Mouse (Mus musculus) cerebellum, adult 18-20 months (tissue): ENCODE measurements around the gene Clptm1.
"Not testable (repeated sequence)": the region's sequence is repeated elsewhere in the genome, so short reads cannot be mapped to it uniquely, and the experiment has no call there.

Source experiments
- DNase-seq, 2 experiments: peaks; one replicate each; pipeline ENCODE4 v3.0.0; 2021

Clptm1 gene

DNA sequence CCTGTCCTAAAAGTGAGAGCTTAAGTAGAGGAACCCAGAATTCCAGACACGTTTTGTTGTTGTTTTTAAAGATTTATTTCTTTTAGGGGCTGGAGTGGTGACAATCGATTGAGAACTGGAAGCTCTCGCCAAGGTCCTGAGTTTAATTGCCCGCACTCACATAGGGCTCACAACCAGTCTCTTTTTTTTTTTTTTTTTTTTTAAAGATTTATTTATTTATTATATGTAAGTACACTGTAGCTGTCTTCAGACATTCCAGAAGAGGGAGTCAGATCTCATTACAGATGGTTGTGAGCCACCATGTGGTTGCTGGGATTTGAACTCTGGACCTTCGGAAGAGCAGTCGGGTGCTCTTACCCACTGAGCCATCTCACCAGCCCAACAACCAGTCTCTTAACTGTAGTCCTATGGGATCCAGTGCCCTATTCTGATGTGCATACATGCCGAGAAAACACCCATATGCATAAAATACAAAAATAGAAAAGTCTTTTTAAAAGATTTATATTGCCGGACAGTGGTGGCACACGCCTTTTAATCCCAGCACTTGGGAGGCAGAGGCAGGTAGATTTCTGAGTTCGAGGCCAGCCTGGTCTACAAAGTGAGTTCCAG lies 60.1 kb downstream of the Clptm1 start:
- DNase-seq = not testable (repeated sequence)

DNA sequence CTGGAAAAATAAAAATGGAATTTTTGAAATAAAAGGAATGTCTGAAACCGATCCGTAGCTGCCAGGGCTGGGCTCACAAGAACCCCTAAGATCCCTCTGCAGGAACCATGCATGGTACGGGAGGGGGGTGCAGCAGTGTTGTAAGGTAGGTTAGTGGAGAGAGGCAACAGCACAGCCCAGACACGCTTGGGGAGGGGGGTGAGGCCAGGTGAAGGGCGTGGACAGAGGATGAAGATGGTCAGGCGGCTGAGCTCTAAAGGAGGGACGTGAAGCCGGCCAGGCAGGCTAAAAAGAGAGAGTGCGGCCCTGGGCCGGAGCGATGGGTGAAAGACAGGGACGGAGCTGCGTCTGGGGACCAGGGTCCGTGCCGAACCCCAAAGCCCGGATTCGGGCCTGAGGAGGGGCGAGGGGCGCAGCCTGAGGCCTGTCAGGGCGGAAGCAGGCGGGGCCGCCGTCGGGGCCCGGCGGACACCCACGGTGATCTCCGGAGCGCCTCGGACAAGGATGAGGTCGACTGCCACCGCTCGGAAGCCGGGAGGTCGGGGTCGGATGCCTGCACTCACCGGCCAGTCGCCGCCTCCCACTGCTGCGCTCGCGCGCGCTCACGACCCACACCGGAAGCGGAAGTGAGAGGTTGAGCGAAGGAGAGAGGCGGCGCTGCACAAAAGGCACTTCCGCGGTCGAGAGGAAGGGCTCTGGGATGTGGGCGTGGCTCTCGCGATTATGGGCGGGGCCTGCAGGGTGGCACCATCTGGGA lies 60.8 kb downstream of the Clptm1 start, which contains the start of gene Clasrp:
Gene Clasrp, minus strand, starts transcription at position 638 of the 757 bp plus-strand sequence.
- peak; percentile 96 to 97 for DNase-seq

DNA sequence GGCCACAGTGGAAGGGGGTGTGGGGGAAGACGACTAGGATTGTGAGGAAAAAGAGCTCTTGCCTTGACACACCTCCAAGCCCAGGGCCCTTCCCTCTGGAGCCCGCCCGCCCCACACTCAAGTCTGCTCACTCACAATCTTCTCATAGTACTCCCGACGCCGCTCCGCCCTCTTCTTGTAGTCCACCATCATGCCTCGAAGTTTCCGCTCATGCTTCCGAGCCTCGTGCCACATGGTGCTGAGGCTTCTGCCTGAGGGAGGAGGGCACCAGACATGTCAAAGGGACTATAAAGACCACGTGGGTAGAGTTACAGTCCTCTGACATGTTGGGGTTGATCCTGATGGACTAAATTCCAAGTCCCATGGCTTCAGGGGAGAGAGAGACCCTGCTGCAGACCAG lies 61.8 kb downstream of the Clptm1 start:
- DNase-seq = no peak

DNA sequence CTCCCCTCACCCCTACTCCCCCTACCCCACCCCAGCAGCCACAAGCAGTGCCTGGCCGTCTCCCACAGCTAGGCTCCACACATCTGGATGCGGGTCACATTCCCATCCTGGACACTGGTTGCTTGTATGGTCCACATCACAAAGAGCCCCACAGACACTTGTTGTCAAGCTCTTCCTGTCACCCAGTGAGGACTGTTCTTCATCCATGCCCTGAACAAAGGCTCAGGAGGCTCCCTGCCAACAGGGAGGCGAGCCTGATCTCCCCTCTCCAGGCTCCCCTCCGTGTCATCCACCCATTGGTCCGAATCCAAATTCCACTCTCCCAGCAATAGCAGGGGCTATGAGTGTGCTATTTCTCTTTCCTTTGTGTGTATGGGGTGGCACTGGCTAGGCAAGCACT lies 64.3 kb downstream of the Clptm1 start:
- peak in 1 of 2 experiments; percentile 45 for DNase-seq

DNA sequence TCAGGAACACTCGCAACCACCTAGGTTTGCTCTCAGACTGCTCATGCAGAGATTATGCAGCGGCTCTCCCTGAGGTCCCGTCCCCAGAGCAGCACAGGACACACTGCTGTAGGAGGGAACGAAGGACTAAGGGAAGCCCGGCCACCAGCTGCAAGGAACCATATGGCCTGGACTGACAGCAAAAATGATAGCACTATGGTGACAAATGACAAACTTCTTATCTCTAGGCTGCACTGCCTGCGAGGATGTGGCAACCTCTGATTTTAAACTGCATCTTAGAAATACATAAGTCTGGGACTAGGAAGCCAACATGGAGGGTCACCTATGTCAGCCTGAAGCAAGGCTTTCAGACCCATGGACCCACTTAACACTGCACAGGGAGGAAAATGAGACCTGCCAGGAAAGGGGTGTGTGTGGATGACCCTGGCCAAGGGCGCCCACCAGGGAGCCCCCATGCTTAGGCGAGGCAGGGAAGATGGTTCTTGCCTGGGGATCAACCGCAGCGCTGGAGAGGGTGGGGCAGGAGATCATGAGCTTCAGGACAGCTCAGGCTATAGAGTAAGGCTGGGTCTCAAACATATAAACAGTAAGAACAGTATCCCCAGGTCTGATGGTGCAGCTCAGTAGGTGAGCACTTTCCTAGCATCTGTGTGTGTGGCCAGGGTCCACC lies 71.6 kb downstream of the Clptm1 start:
- DNase-seq = no peak

DNA sequence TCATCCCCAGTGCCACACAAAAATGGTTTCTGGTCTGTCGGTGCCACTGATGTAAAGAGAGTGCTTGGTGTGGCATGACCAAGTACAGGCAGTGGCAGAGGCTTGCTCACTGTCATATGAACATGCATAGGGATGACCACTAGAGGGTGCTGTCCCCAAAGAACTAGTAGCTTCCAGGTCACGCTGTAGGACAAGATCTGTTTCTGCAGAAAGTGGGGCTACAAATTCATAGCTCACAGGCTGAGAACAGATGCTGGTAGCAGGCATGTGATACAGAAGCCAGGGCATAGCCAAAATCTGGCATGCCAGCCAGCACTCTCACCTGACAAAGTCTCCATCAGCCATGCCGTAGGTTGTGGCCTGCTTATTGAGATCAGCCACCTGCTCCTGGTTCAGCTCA lies 74.9 kb downstream of the Clptm1 start:
- DNase-seq = peak; percentile 86 to 88

DNA sequence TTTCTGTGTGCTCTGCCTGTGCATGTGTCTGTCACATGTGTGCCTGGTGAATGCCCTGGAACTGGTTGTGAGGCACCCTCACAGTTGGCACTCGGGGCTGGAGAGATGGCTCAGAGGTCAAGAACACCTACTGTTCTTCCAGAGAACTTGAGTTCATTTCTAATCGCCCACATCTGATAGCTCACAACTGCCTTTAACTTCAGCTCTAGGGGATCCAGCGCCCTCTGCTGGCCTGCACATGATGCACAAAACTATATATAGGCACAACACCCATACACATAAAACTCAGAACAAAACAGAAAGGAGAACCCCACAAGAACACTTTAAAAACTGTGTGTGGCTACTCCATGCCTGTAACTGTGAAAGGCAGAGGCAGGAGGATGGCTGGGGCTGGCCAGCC lies 75.6 kb downstream of the Clptm1 start:
- peak; percentile 29 to 53 for DNase-seq

DNA sequence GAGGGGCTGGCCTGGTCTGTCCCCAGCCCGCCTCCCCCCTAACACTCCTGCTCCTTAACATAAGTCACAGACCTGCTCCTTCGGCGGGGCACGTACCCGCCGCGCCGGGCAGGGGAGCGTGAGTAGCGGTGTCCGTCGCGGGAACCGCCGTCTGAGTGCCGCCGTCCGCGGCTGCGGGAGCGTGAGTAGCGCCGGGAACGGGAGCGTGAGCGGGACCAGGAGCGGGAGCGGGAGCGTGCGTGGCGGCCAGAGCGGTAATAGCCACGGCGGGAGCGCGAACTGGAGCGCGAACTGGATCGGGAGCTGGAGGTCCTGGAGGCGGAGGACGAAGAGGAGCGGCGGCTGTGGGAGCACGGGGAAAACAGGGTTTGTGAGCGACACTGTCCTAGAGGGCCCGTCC lies 78.6 kb downstream of the Clptm1 start:
- DNase-seq = no peak
